Mouse (Mus musculus) testis, adult 2 months (tissue): ENCODE data around the gene Slc2a5. TPM values are rescaled to one million over a fixed set of nuclear protein-coding genes. Genes with fewer than 3 reads are reported as not detected.

Experiments
- H3K27ac ChIP-seq: fragments of 200-500 bp; 2 replicates; pipeline ENCODE4 v1.5.1; 2012; ENCODE audit warnings: low read depth, low read length; ENCODE audit not compliant: control insufficient read depth, insufficient read depth
- H3K27me3 ChIP-seq: fragments of 200-500 bp; 2 replicates; pipeline ENCODE4 v1.6.1; 2012; ENCODE audit warnings: mild to moderate bottlenecking, low read length, moderate library complexity; ENCODE audit not compliant: control insufficient read depth, insufficient read depth
- H3K36me3 ChIP-seq: fragments of 200-500 bp; 2 replicates; pipeline ENCODE4 v1.6.1; 2012; ENCODE audit warnings: mild to moderate bottlenecking, low read length; ENCODE audit not compliant: control insufficient read depth, insufficient read depth
- H3K4me1 ChIP-seq: fragments of 200-500 bp; 2 replicates; pipeline ENCODE4 v1.6.1; 2012; ENCODE audit warnings: low read length; ENCODE audit not compliant: control insufficient read depth, insufficient read depth
- H3K4me3 ChIP-seq: fragments of 200-500 bp; 2 replicates; pipeline ENCODE4 v1.5.1; 2012; ENCODE audit warnings: low read depth, mild to moderate bottlenecking, low read length, moderate library complexity, mixed read lengths; ENCODE audit not compliant: control insufficient read depth
- CTCF ChIP-seq: fragments of 200-500 bp; IDR thresholded peaks from 2 replicates; pipeline ENCODE4 v1.5.1; 2012; ENCODE audit warnings: low read depth, mild to moderate bottlenecking, inconsistent platforms, low read length, moderate library complexity; ENCODE audit not compliant: control insufficient read depth, insufficient read depth, insufficient replicate concordance
- POLR2A ChIP-seq: fragments of 200-500 bp; IDR thresholded peaks from 2 replicates; pipeline ENCODE4 v1.6.1; 2012; ENCODE audit warnings: low read depth, mild to moderate bottlenecking, inconsistent platforms, low read length, moderate library complexity; ENCODE audit not compliant: control insufficient read depth
- polyA plus RNA-seq: library from polyadenylated mRNA; depleted of rRNA; stranded (reverse); fragments of >200 nt; gene quantifications from 2 replicates; pipeline ENCODE4 v1.2.3, GENCODE M21; 2012

The Slc2a5 gene
- polyA plus RNA-seq, 1 experiment: 736 TPM

GRCm38 (mm10) chr4:150130661-150131060 is 11.6 kb downstream of the Slc2a5 start:
- Histone ChIP-seq H3K36me3 (no peaks in the 10 kb centered on the region), H3K27ac (no peak overlapping the region), H3K4me3 (no peak overlapping the region), H3K4me1 (peaks cover 4% of the 10 kb centered on the region), H3K27me3 (no peaks in the 10 kb centered on the region)
- TF ChIP-seq POLR2A: no peak

GRCm38 (mm10) chr4:150132692-150133271 is 13.7 kb downstream of the Slc2a5 start:
- H3K4me1 ChIP-seq: peaks cover 7% of the 10 kb centered on the region
- H3K27ac ChIP-seq: no peak overlapping the region
- no peak for TF ChIP-seq CTCF
- no peak for TF ChIP-seq POLR2A
- no peaks in the 10 kb centered on the region for H3K36me3 ChIP-seq
- peak overlapping the region; percentile 44 for H3K4me3 ChIP-seq
- H3K27me3 ChIP-seq: no peaks in the 10 kb centered on the region

- TF ChIP-seq POLR2A: no peak
- TF ChIP-seq CTCF: no peak
- Histone ChIP-seq H3K27ac (no peak overlapping the region), H3K27me3 (no peaks in the 10 kb centered on the region), H3K4me3 (no peak overlapping the region), H3K36me3 (no peaks in the 10 kb centered on the region; the same call in 1 of the 2 replicates), H3K4me1 (peaks cover 7% of the 10 kb centered on the region)
Observed at GRCm38 (mm10) chr4:150135254-150135653, 16.2 kb downstream of the Slc2a5 start.

- Histone ChIP-seq H3K36me3 (no peaks in the 10 kb centered on the region; the same call in 1 of the 2 replicates), H3K4me1 (peaks cover 7% of the 10 kb centered on the region), H3K27ac (no peak overlapping the region), H3K4me3 (no peak overlapping the region), H3K27me3 (no peaks in the 10 kb centered on the region)
- no peak for TF ChIP-seq POLR2A
- peak; percentile 95 for TF ChIP-seq CTCF
Observed at GRCm38 (mm10) chr4:150136693-150137092, 17.6 kb downstream of the Slc2a5 start.

- TF ChIP-seq CTCF (no peak), POLR2A (no peak)
- H3K4me1 ChIP-seq: peaks cover 6% of the 10 kb centered on the region
- peaks cover 2% of the 10 kb centered on the region for H3K36me3 ChIP-seq
- H3K4me3 ChIP-seq: no peak overlapping the region; the same call in 1 of the 2 replicates
- no peaks in the 10 kb centered on the region for H3K27me3 ChIP-seq
- no peak overlapping the region for H3K27ac ChIP-seq
Observed at GRCm38 (mm10) chr4:150137368-150138083, 18.4 kb downstream of the Slc2a5 start.

- Histone ChIP-seq H3K4me1 (peaks cover 3% of the 10 kb centered on the region), H3K27ac (no peak overlapping the region), H3K4me3 (no peak overlapping the region; the same call in 1 of the 2 replicates), H3K27me3 (no peaks in the 10 kb centered on the region), H3K36me3 (peaks cover 2% of the 10 kb centered on the region)
- no peak; the same call in 1 of the 2 replicates for TF ChIP-seq POLR2A
Observed at GRCm38 (mm10) chr4:150138084-150138543, 19.0 kb downstream of the Slc2a5 start.

GRCm38 (mm10) chr4:150139090-150139489 is 20.0 kb downstream of the Slc2a5 start:
- Histone ChIP-seq H3K4me1 (peaks cover 3% of the 10 kb centered on the region), H3K36me3 (peaks cover 2% of the 10 kb centered on the region), H3K27ac (no peak overlapping the region), H3K4me3 (no peak overlapping the region), H3K27me3 (no peaks in the 10 kb centered on the region)
- TF ChIP-seq POLR2A: no peak
- TF ChIP-seq CTCF: no peak
